Mouse (Mus musculus): ENCODE data around the gene Chmp1a. TPM values are rescaled to one million over a fixed set of nuclear protein-coding genes. Genes with fewer than 3 reads are reported as not detected.
"Not testable (repeated sequence)": the region's sequence is repeated elsewhere in the genome, so short reads cannot be mapped to it uniquely, and the experiment has no call there.

Gene Chmp1a
- total and polyA plus RNA-seq, 2 experiments from 2014 or later, result 207 to 247 TPM

DNA sequence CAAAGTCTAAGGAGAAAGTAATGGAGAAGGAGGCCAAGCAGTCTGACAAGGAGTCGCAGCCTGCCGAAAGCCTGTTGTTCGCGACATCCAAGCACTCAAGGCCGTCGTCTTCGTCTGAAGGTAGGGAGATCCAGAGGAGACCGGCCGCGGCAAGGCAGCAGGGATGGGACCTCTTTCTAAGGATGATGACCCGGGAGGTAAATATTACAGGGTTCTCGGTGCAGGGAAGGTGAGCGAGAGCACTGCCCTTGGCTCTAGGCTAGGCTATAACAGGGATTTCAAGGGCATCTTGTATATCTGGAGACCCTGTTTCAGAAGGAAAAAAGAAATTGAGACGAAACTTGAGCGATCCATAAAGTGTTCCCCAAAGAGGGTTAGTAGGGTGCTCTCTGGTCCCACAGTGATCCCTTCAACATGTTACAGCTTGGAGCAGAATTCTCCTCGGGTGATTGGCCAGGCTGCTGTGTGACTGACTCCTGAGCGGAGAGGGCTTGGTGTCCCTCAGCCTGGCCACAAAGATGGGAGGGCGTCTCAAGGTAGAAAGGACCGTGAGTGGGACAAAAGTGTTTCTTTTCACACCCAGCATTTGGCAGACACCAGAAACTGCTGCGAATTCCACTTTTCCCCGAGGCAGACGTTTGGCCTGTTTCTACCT is 682 bp upstream of the Chmp1a start:
- Histone ChIP-seq H3K4me3 (ENCODE audit: low read depth, low read length) (peak overlapping the region; percentile 96), H3K27me3 (ENCODE audit: insufficient read depth, low read length) (no peaks in the 10 kb centered on the region), H3K4me2 (ENCODE audit: low read depth) (peak overlapping the region; percentile 91), H3K9me3 (ENCODE audit: low read length) (no peaks in the 10 kb centered on the region), H3K4me1 (ENCODE audit: insufficient read depth) (peaks cover 16% of the 10 kb centered on the region; the same call in 1 of the 2 replicates), H3K36me3 (ENCODE audit: insufficient read depth) (peaks cover 16% of the 10 kb centered on the region), H3K9ac (peak overlapping the region; percentile 97), H3K27ac (ENCODE audit: low read depth, low read length) (peak overlapping the region; percentile 66; the same call in 1 of the 2 replicates)
- DNase-seq (no peak), ATAC-seq (no peak)
- WGBS, result 20% methylated on average over 22 of the region's 22 CpGs
- TF ChIP-seq CTCF (IDR thresholded peaks at IDR 0.05; ENCODE audit: low read depth), result no peak

DNA sequence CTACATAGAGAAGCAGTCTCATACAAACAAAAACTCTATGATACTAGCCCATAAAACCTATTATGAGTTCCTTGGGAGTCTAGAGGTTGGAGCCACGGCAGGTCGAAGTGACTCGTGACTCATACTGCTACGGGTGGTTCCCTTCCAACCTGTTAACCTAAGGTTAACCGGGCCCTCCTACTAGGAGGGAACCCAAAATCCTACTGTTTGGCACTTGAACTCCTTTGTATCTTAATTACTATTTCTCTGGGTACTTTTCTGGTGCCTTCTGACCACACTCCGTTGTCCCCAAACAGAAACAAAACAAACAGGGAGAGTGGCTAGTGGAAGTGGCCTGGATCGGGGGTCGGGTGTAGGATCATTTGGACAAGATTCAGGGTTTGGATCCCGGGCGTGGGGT is 687 bp downstream of the Chmp1a start:
- DNase-seq (no peak), ATAC-seq (no peak)
- peak overlapping the region; percentile 97 for H3K9ac ChIP-seq
- peak overlapping the region; percentile 96 for H3K4me3 ChIP-seq (ENCODE audit: low read depth, low read length)
- H3K36me3 ChIP-seq (ENCODE audit: insufficient read depth), result peaks cover 30% of the 10 kb centered on the region
- no peak for TF ChIP-seq CTCF (IDR thresholded peaks at IDR 0.05; ENCODE audit: low read depth)
- no peaks in the 10 kb centered on the region for H3K9me3 ChIP-seq (ENCODE audit: low read length)
- H3K27ac ChIP-seq (ENCODE audit: low read depth, low read length), result peak overlapping the region; percentile 66; the same call in 1 of the 2 replicates
- H3K4me1 ChIP-seq (ENCODE audit: insufficient read depth), result peaks cover 16% of the 10 kb centered on the region; the same call in 1 of the 2 replicates
- 58% methylated on average over 10 of the region's 10 CpGs for WGBS
- H3K4me2 ChIP-seq (ENCODE audit: low read depth), result peak overlapping the region; percentile 91
- no peaks in the 10 kb centered on the region for H3K27me3 ChIP-seq (ENCODE audit: insufficient read depth, low read length)

DNA sequence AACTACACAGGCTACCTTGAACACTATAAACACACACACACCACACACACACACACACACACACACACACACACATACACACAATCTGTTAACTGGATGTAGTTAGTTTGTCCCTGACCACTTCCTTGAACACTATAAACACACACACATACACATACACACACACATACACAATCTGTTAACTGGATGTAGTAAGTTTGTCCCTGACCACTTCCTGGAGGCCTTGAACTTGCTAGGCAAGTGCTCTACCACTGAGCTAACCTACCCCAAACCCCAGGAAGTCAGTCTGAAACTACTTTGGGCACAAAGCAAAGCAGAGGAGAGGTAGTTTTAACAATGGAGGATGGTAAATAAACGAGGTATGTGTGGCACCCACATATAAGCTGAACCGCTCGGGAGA is 9.0 kb downstream of the Chmp1a start:
- TF ChIP-seq CTCF (IDR thresholded peaks at IDR 0.05; ENCODE audit: low read depth), result no peak
- no peak overlapping the region for H3K4me3 ChIP-seq (ENCODE audit: low read depth, low read length)
- no peak overlapping the region for H3K9ac ChIP-seq
- no peaks in the 10 kb centered on the region for H3K4me1 ChIP-seq (ENCODE audit: insufficient read depth)
- ATAC-seq (no peak), DNase-seq (no peak)
- peaks cover 33% of the 10 kb centered on the region for H3K36me3 ChIP-seq (ENCODE audit: insufficient read depth)
- 82% methylated on average over 3 of the region's 3 CpGs for WGBS
- H3K27me3 ChIP-seq (ENCODE audit: insufficient read depth, low read length), result no peaks in the 10 kb centered on the region
- no peak overlapping the region for H3K4me2 ChIP-seq (ENCODE audit: low read depth)
- no peak overlapping the region for H3K27ac ChIP-seq (ENCODE audit: low read depth, low read length)
- no peaks in the 10 kb centered on the region for H3K9me3 ChIP-seq (ENCODE audit: low read length)

DNA sequence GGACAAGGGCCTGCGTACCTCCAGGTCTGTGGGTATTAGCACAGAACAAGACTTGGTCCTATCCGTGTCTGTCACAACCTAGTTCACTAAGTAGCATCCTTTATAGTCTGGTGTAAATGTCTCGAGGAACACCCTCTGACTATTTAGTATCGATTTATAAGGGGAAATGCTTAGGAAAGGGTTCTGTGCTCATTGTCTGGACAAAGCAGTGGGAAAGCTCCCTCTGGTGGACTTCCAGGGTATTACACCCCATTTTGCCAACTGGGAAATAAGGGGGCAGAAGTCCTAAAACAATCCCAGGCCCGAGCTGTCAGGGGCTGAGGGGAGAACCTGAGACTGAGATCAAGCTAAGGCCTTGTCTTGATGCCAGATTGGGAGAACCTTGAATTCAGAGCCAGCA is 10.3 kb downstream of the Chmp1a start:
- peak; percentile 98 for TF ChIP-seq CTCF (IDR thresholded peaks at IDR 0.05; ENCODE audit: low read depth)
- ATAC-seq, result peak; percentile 69
- Histone ChIP-seq H3K4me1 (ENCODE audit: insufficient read depth) (no peaks in the 10 kb centered on the region), H3K9ac (no peak overlapping the region), H3K27me3 (ENCODE audit: insufficient read depth, low read length) (no peaks in the 10 kb centered on the region), H3K4me3 (ENCODE audit: low read depth, low read length) (no peak overlapping the region), H3K4me2 (ENCODE audit: low read depth) (no peak overlapping the region), H3K27ac (ENCODE audit: low read depth, low read length) (no peak overlapping the region), H3K9me3 (ENCODE audit: low read length) (no peaks in the 10 kb centered on the region), H3K36me3 (ENCODE audit: insufficient read depth) (peaks cover 21% of the 10 kb centered on the region)
- DNase-seq, result peak; percentile 92
- 22% methylated on average over 5 of the region's 5 CpGs for WGBS

DNA sequence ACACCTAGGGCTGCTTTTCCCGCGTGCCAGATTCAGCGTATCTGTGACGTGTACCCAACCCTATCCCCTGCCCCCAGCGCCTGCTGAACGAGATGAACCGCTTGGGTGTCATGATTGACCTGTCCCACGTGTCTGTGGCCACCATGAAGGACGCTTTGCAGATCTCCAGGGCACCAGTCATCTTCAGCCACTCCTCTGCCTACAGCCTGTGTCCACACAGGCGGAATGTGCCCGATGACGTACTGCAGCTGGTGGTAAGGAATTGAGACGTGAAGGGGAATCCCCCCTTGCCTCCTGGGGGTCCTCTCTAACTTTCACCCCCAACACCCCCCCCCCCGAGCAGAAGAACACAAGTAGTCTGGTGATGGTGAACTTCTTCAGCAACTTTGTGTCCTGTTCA is 12.7 kb downstream of the Chmp1a start:
- H3K4me3 ChIP-seq (ENCODE audit: low read depth, low read length), result no peak overlapping the region
- H3K4me1 ChIP-seq (ENCODE audit: insufficient read depth), result no peaks in the 10 kb centered on the region
- H3K27ac ChIP-seq (ENCODE audit: low read depth, low read length), result no peak overlapping the region
- ATAC-seq (no peak), DNase-seq (no peak)
- H3K9me3 ChIP-seq (ENCODE audit: low read length), result no peaks in the 10 kb centered on the region
- no peaks in the 10 kb centered on the region for H3K27me3 ChIP-seq (ENCODE audit: insufficient read depth, low read length)
- WGBS, result 72% methylated on average over 14 of the region's 14 CpGs
- no peak overlapping the region for H3K9ac ChIP-seq
- no peak for TF ChIP-seq CTCF (IDR thresholded peaks at IDR 0.05; ENCODE audit: low read depth)
- H3K4me2 ChIP-seq (ENCODE audit: low read depth), result no peak overlapping the region
- 0 out of 2 replicates have a peak, but pooled peaks cover 1% of the 10 kb centered on the region for H3K36me3 ChIP-seq (ENCODE audit: insufficient read depth)

DNA sequence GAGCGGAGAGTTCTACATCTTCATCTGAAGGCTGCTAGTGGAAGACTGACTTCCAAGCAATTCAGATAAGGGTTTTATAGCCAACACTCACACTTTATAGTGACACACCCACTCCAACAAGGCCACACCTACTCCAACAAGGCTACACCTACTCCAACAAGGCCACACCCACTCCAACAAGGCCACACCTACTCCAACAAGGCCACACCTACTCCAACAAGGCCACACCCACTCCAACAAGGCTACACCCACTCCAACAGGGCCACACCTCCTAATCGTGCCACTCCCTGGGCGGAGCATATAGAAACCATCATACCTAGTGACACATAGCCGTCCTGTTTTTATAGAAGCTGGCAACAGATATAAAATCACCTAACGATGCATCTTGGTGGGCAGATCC is 15.5 kb downstream of the Chmp1a start:
- H3K9ac ChIP-seq; H3K4me1 ChIP-seq (ENCODE audit: insufficient read depth); H3K27ac ChIP-seq (ENCODE audit: low read depth, low read length); H3K4me2 ChIP-seq (ENCODE audit: low read depth); H3K4me3 ChIP-seq (ENCODE audit: low read depth, low read length); ATAC-seq; H3K36me3 ChIP-seq (ENCODE audit: insufficient read depth); DNase-seq; H3K9me3 ChIP-seq (ENCODE audit: low read length); H3K27me3 ChIP-seq (ENCODE audit: insufficient read depth, low read length): not testable (repeated sequence)
- 80% methylated on average over 5 of the region's 5 CpGs for WGBS

DNA sequence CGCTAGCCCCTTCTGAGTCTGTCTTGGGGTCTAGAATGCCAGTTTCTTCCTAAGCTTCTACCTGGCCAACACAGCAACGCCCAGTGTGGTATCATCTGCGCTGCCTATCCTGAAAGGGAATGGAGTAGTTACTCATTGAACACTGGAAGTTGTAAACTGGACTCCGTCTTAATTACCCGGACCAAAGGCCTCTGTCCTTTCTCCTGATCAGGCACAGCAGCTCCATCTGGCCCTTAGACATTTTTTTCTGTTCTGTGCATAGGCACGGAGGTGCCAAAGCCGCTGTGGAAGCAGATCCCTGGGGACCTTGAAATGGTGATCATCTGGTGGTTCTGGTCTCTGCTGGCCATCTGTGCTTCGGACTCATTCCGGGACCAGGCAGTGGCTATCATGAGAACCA is 18.8 kb downstream of the Chmp1a start:
- no peaks in the 10 kb centered on the region for H3K36me3 ChIP-seq (ENCODE audit: insufficient read depth)
- H3K9me3 ChIP-seq (ENCODE audit: low read length), result no peaks in the 10 kb centered on the region
- H3K4me3 ChIP-seq (ENCODE audit: low read depth, low read length), result no peak overlapping the region
- H3K27ac ChIP-seq (ENCODE audit: low read depth, low read length), result no peak overlapping the region
- H3K27me3 ChIP-seq (ENCODE audit: insufficient read depth, low read length), result no peaks in the 10 kb centered on the region
- H3K4me2 ChIP-seq (ENCODE audit: low read depth), result no peak overlapping the region
- 90% methylated on average over 9 of the region's 9 CpGs for WGBS
- no peak overlapping the region for H3K9ac ChIP-seq
- ATAC-seq (no peak), DNase-seq (no peak)
- TF ChIP-seq CTCF (IDR thresholded peaks at IDR 0.05; ENCODE audit: low read depth), result no peak
- no peaks in the 10 kb centered on the region for H3K4me1 ChIP-seq (ENCODE audit: insufficient read depth)
